Mouse (Mus musculus) adrenal gland, postnatal 25 days (tissue): ENCODE results near the gene Olfr1396. TPM values are rescaled to one million over a fixed set of nuclear protein-coding genes. Genes with fewer than 3 reads are reported as not detected.

Experiments used
- total RNA-seq: library from RNA; stranded (reverse); gene quantifications from 2 replicates; pipeline ENCODE4 v1.2.3, GENCODE M21; 2021

Gene Olfr1396
- total RNA-seq, 1 experiment from 2014 or later: 0.58 TPM

Other genes starting within 250 kb of the Olfr1396 start
- gene Irgm1, start 243.2 kb downstream of the Olfr1396 start, total RNA-seq: 18.7 and 22.6 TPM in 2 replicates
- gene Gm5431, start 212.7 kb downstream of the Olfr1396 start, total RNA-seq: 1.3 TPM in 2 replicates
- 4.6 TPM in 1 of 2 replicates, not detected in the other for gene Psme2b, start 168.7 kb downstream of the Olfr1396 start, total RNA-seq
- gene Olfr56, start 136.0 kb downstream of the Olfr1396 start, total RNA-seq: not detected in 2 replicates
- 2.1 and 3.2 TPM in 2 replicates for gene 9930111J21Rik1, start 135.5 kb downstream of the Olfr1396 start, total RNA-seq
- gene Gm12185, start 122.6 kb downstream of the Olfr1396 start, total RNA-seq: 0.67 and 1.3 TPM in 2 replicates
- 1.5 and 2.2 TPM in 2 replicates for gene Tgtp1, start 120.7 kb downstream of the Olfr1396 start, total RNA-seq
- gene 9930111J21Rik2, start 63.6 kb downstream of the Olfr1396 start, total RNA-seq: 3.1 TPM in 2 replicates
- 1.9 and 2.9 TPM in 2 replicates for gene Tgtp2, start 50.7 kb downstream of the Olfr1396 start, total RNA-seq
- gene Ifi47, start 38.3 kb downstream of the Olfr1396 start, total RNA-seq: 1.5 and 2.9 TPM in 2 replicates
- gene Olfr1395, start 27.4 kb upstream of the Olfr1396 start, total RNA-seq: not detected in 2 replicates
- not detected in 2 replicates for gene Olfr1394, start 39.5 kb upstream of the Olfr1396 start, total RNA-seq
- 23.7 and 26.6 TPM in 2 replicates for gene Btnl9, start 72.3 kb upstream of the Olfr1396 start, total RNA-seq
- gene Zfp62, start 88.4 kb upstream of the Olfr1396 start, total RNA-seq: 36.2 and 38.8 TPM in 2 replicates
- 94.2 and 116 TPM in 2 replicates for gene Mgat1, start 129.3 kb upstream of the Olfr1396 start, total RNA-seq
- not detected in 2 replicates for gene Olfr1393, start 163.4 kb upstream of the Olfr1396 start, total RNA-seq
- gene Olfr1392, start 170.4 kb upstream of the Olfr1396 start, total RNA-seq: not detected in 2 replicates
- not detected in 2 replicates for gene Olfr10, start 189.9 kb upstream of the Olfr1396 start, total RNA-seq
- not detected in 2 replicates for gene Olfr1391, start 207.9 kb upstream of the Olfr1396 start, total RNA-seq
- gene Olfr1390, start 220.3 kb upstream of the Olfr1396 start, total RNA-seq: not detected in 2 replicates